Mouse (Mus musculus): ENCODE measurements at regions not wholly inside any gene's neighbourhood (a gene's known extent, or its start where the extent isn't known, plus 50 kb on each side); places are given as distances from the start of the nearest gene placed in this dataset.

GRCm38 (mm10) chr6:143487003-143487402 lies 320.0 kb downstream of the Etnk1 start:
- no peak for DNase-seq (ENCODE audit: low spot score)

- no peak for DNase-seq (ENCODE audit: low spot score)
These were observed 323.0 kb downstream of the Etnk1 start for GRCm38 (mm10) chr6:143490019-143490418.

GRCm38 (mm10) chr6:143491380-143491779 lies 324.4 kb downstream of the Etnk1 start:
- DNase-seq (ENCODE audit: low spot score) = no peak

- no peak for DNase-seq (ENCODE audit: low spot score)
These were observed 326.5 kb downstream of the Etnk1 start for GRCm38 (mm10) chr6:143493543-143493942.

GRCm38 (mm10) chr6:143494341-143494740 lies 327.3 kb downstream of the Etnk1 start:
- no peak for DNase-seq (ENCODE audit: low spot score)

- no peak for DNase-seq (ENCODE audit: low spot score)
These were observed 327.9 kb downstream of the Etnk1 start for GRCm38 (mm10) chr6:143494886-143495285.

GRCm38 (mm10) chr6:143498764-143499163 lies 331.7 kb downstream of the Etnk1 start:
- DNase-seq (ENCODE audit: low spot score) = no peak

GRCm38 (mm10) chr6:143499259-143500043 lies 332.4 kb downstream of the Etnk1 start:
- DNase-seq (ENCODE audit: low spot score) = no peak

GRCm38 (mm10) chr6:143502803-143503202 lies 335.8 kb downstream of the Etnk1 start:
- DNase-seq (ENCODE audit: low spot score) = no peak

GRCm38 (mm10) chr6:143503953-143504352 lies 336.9 kb downstream of the Etnk1 start:
- DNase-seq (ENCODE audit: low spot score) = no peak

GRCm38 (mm10) chr6:143513459-143513858 lies 346.4 kb downstream of the Etnk1 start:
- no peak for DNase-seq (ENCODE audit: low spot score)

- DNase-seq (ENCODE audit: low spot score) = no peak
These were observed 348.1 kb downstream of the Etnk1 start for GRCm38 (mm10) chr6:143515137-143515536.

GRCm38 (mm10) chr6:143516746-143517145 lies 349.7 kb downstream of the Etnk1 start:
- no peak for DNase-seq (ENCODE audit: low spot score)

- DNase-seq (ENCODE audit: low spot score) = no peak
These were observed 351.5 kb downstream of the Etnk1 start for GRCm38 (mm10) chr6:143518476-143518875.

GRCm38 (mm10) chr6:143519668-143520067 lies 352.6 kb downstream of the Etnk1 start:
- DNase-seq (ENCODE audit: low spot score) = no peak

- DNase-seq (ENCODE audit: low spot score) = no peak
These were observed 358.1 kb downstream of the Etnk1 start for GRCm38 (mm10) chr6:143525092-143525491.

- DNase-seq (ENCODE audit: low spot score) = no peak
These were observed 361.9 kb downstream of the Etnk1 start for GRCm38 (mm10) chr6:143528898-143529297.

GRCm38 (mm10) chr6:143530372-143531224 lies 363.6 kb downstream of the Etnk1 start:
- DNase-seq (ENCODE audit: low spot score) = no peak

- no peak for DNase-seq (ENCODE audit: low spot score)
These were observed 364.5 kb downstream of the Etnk1 start for GRCm38 (mm10) chr6:143531477-143531876.

GRCm38 (mm10) chr6:143532380-143532779 lies 365.4 kb downstream of the Etnk1 start:
- no peak for DNase-seq (ENCODE audit: low spot score)

GRCm38 (mm10) chr6:143535265-143535664 lies 368.2 kb downstream of the Etnk1 start:
- no peak for DNase-seq (ENCODE audit: low spot score)

- DNase-seq (ENCODE audit: low spot score) = no peak
These were observed 368.7 kb downstream of the Etnk1 start for GRCm38 (mm10) chr6:143535726-143536125.

Data from ovary, postnatal 14 days (tissue).